Mouse (Mus musculus): ENCODE data around the gene Catsperz. TPM values are rescaled to one million over a fixed set of nuclear protein-coding genes. Genes with fewer than 3 reads are reported as not detected.
A peak's percentile ranks its signal among the peaks of the same experiment; 100 is the strongest.

Gene Catsperz
- polyA plus RNA-seq, 1 experiment from 2014 or later, result 0.70 TPM

GRCm38 (mm10) chr19:6941372-6942248 lies 16.4 kb upstream of the Catsperz start, which contains the start of gene Bad:
Gene Bad (plus strand): TSS chr19:6941861.
- peak within 1 kb of the TSS; percentile 96 for H3K27ac ChIP-seq (ENCODE audit: low read depth)
- peak within 1 kb of the TSS; percentile 99 for H3K4me2 ChIP-seq (ENCODE audit: low read length)
- peaks cover 12% of the 10 kb centered on the region for H3K4me1 ChIP-seq (replicated peaks; ENCODE audit: control insufficient read depth, insufficient read depth, low read length)
- under 1% methylated on average over 83 of the region's 83 CpGs for WGBS
- no peaks in the 10 kb centered on the region for H3K9me3 ChIP-seq (ENCODE audit: control insufficient read depth, low read length)
- peaks cover 3% of the 10 kb centered on the region; the same call in 1 of the 2 replicates for H3K36me3 ChIP-seq (ENCODE audit: control insufficient read depth, insufficient read depth, low read length)
- H3K27me3 ChIP-seq (replicated peaks; ENCODE audit: control insufficient read depth, insufficient read depth, low read length), result no peaks in the 10 kb centered on the region
- peak within 1 kb of the TSS; percentile 77 for H3K4me3 ChIP-seq (ENCODE audit: low read depth, low read length)
- ATAC-seq (replicated peaks; ENCODE audit: low FRiP score, low TSS enrichment, low read depth), result peak; percentile 82
- H3K9ac ChIP-seq (ENCODE audit: low read length), result peak within 1 kb of the TSS; percentile 71
- DNase-seq (ENCODE audit: low spot score), result peak; percentile 99

DNA sequence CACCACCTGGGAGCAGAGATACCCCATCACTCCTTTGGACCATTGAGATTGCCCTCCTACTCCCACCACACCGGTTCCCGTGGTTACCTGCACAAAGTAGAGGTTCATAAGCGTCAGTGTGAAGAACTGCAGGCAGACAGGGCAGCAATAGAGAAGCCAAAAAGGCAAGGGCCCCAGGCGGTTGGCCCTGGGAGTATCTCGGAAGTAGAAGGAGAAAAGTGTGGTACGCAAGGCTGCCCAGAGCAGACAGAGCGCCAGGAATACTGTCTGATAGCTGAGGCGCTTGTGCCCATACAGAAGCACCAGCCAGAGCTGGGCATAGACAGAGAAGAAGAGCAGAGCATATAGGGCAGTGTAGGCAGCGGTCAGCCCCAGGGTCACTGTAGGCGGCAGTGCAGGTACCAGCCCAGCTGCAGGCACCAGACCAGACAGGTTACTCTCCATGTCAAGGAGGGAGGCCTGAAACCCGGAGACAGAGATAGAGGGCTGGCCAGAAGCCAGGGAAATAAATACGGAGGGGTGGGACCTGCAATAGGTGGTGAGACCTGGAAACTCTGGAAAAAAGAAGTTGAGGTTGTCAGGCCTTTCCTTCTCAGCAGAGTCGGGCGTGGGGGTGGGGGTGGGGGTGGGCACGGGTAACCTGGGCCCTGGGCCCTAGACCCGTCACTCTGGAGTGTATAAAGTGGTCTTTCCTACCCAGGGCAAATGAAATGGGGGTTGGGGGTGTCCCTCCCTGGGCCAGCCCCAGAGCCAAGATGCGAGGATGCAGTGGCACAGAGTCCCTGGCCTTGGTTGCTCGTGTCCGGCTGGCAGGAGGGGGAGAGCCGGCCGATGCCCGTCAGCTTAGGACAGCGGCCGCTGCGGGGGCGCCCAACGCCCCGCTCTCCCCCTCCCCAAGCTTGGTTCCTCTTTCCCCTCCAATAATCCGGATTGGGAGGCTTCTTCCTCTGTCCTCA lies 15.5 kb upstream of the Catsperz start:
- Histone ChIP-seq H3K4me3 (ENCODE audit: low read depth, low read length) (peak overlapping the region; percentile 77), H3K4me2 (ENCODE audit: low read length) (peak overlapping the region; percentile 99), H3K9me3 (ENCODE audit: control insufficient read depth, low read length) (no peaks in the 10 kb centered on the region), H3K27ac (ENCODE audit: low read depth) (no peak overlapping the region), H3K9ac (ENCODE audit: low read length) (peak overlapping the region; percentile 71), H3K27me3 (replicated peaks; ENCODE audit: control insufficient read depth, insufficient read depth, low read length) (peaks cover 7% of the 10 kb centered on the region), H3K4me1 (replicated peaks; ENCODE audit: control insufficient read depth, insufficient read depth, low read length) (peaks cover 12% of the 10 kb centered on the region), H3K36me3 (ENCODE audit: control insufficient read depth, insufficient read depth, low read length) (peaks cover 3% of the 10 kb centered on the region; the same call in 1 of the 2 replicates)
- ATAC-seq (replicated peaks; ENCODE audit: low FRiP score, low TSS enrichment, low read depth) (no peak), DNase-seq (ENCODE audit: low spot score) (no peak)
- 22% methylated on average over 26 of the region's 29 CpGs for WGBS

- ATAC-seq (replicated peaks; ENCODE audit: low FRiP score, low TSS enrichment, low read depth), result no peak
- peaks cover 3% of the 10 kb centered on the region; the same call in 1 of the 2 replicates for H3K36me3 ChIP-seq (ENCODE audit: control insufficient read depth, insufficient read depth, low read length)
- DNase-seq (ENCODE audit: low spot score), result no peak
- H3K27me3 ChIP-seq (replicated peaks; ENCODE audit: control insufficient read depth, insufficient read depth, low read length), result peaks cover 19% of the 10 kb centered on the region
- H3K4me3 ChIP-seq (ENCODE audit: low read depth, low read length), result no peak overlapping the region
- H3K4me1 ChIP-seq (replicated peaks; ENCODE audit: control insufficient read depth, insufficient read depth, low read length), result peaks cover 12% of the 10 kb centered on the region
- no peaks in the 10 kb centered on the region for H3K9me3 ChIP-seq (ENCODE audit: control insufficient read depth, low read length)
- H3K4me2 ChIP-seq (ENCODE audit: low read length), result no peak overlapping the region
- no peak overlapping the region for H3K9ac ChIP-seq (ENCODE audit: low read length)
- no peak overlapping the region for H3K27ac ChIP-seq (ENCODE audit: low read depth)
- WGBS, result 89% methylated on average over 20 of the region's 20 CpGs
Observed at GRCm38 (mm10) chr19:6939106-6940002, 14.2 kb upstream of the Catsperz start.

GRCm38 (mm10) chr19:6937541-6938465 lies 12.6 kb upstream of the Catsperz start:
- H3K36me3 ChIP-seq (ENCODE audit: control insufficient read depth, insufficient read depth, low read length), result no peaks in the 10 kb centered on the region
- H3K4me2 ChIP-seq (ENCODE audit: low read length), result no peak overlapping the region
- H3K9ac ChIP-seq (ENCODE audit: low read length), result no peak overlapping the region
- DNase-seq (ENCODE audit: low spot score), result no peak
- peaks cover 35% of the 10 kb centered on the region for H3K27me3 ChIP-seq (replicated peaks; ENCODE audit: control insufficient read depth, insufficient read depth, low read length)
- H3K9me3 ChIP-seq (ENCODE audit: control insufficient read depth, low read length), result no peaks in the 10 kb centered on the region
- ATAC-seq (replicated peaks; ENCODE audit: low FRiP score, low TSS enrichment, low read depth), result no peak
- peaks cover 15% of the 10 kb centered on the region for H3K4me1 ChIP-seq (replicated peaks; ENCODE audit: control insufficient read depth, insufficient read depth, low read length)
- H3K4me3 ChIP-seq (ENCODE audit: low read depth, low read length), result no peak overlapping the region
- H3K27ac ChIP-seq (ENCODE audit: low read depth), result no peak overlapping the region
- 75% methylated on average over 16 of the region's 16 CpGs for WGBS

GRCm38 (mm10) chr19:6936299-6936698 lies 11.1 kb upstream of the Catsperz start:
- Histone ChIP-seq H3K4me1 (replicated peaks; ENCODE audit: control insufficient read depth, insufficient read depth, low read length) (peaks cover 12% of the 10 kb centered on the region), H3K9ac (ENCODE audit: low read length) (no peak overlapping the region), H3K27me3 (replicated peaks; ENCODE audit: control insufficient read depth, insufficient read depth, low read length) (peaks cover 50% of the 10 kb centered on the region), H3K4me2 (ENCODE audit: low read length) (no peak overlapping the region), H3K36me3 (ENCODE audit: control insufficient read depth, insufficient read depth, low read length) (no peaks in the 10 kb centered on the region), H3K9me3 (ENCODE audit: control insufficient read depth, low read length) (no peaks in the 10 kb centered on the region), H3K4me3 (ENCODE audit: low read depth, low read length) (no peak overlapping the region), H3K27ac (ENCODE audit: low read depth) (no peak overlapping the region)
- no peak for DNase-seq (ENCODE audit: low spot score)
- ATAC-seq (replicated peaks; ENCODE audit: low FRiP score, low TSS enrichment, low read depth), result no peak
- 23% methylated on average over 3 of the region's 3 CpGs for WGBS

- Histone ChIP-seq H3K27ac (ENCODE audit: low read depth) (no peak within 1 kb of the TSS), H3K4me3 (ENCODE audit: low read depth, low read length) (peak within 1 kb of the TSS; percentile 36), H3K27me3 (replicated peaks; ENCODE audit: control insufficient read depth, insufficient read depth, low read length) (peaks cover 64% of the 10 kb centered on the region), H3K4me1 (replicated peaks; ENCODE audit: control insufficient read depth, insufficient read depth, low read length) (peaks cover 6% of the 10 kb centered on the region), H3K9me3 (ENCODE audit: control insufficient read depth, low read length) (no peaks in the 10 kb centered on the region), H3K9ac (ENCODE audit: low read length) (0 out of 2 replicates have a peak within 1 kb of the TSS, but pooled peaks have one; percentile 37), H3K4me2 (ENCODE audit: low read length) (peak within 1 kb of the TSS; percentile 75), H3K36me3 (ENCODE audit: control insufficient read depth, insufficient read depth, low read length) (no peaks in the 10 kb centered on the region)
- WGBS, result 12% methylated on average over 23 of the region's 23 CpGs
- DNase-seq (ENCODE audit: low spot score), result no peak
- ATAC-seq (replicated peaks; ENCODE audit: low FRiP score, low TSS enrichment, low read depth), result no peak
Observed at GRCm38 (mm10) chr19:6934195-6934977, 9.2 kb upstream of the Catsperz start, which contains the start of gene Kcnk4. Gene Kcnk4 (minus strand): TSS chr19:6934515.

Measured in intestine, embryonic 14.5 days (tissue).